ENCODE assay signal across 15 mouse cellular contexts in the genomic region with DNA sequence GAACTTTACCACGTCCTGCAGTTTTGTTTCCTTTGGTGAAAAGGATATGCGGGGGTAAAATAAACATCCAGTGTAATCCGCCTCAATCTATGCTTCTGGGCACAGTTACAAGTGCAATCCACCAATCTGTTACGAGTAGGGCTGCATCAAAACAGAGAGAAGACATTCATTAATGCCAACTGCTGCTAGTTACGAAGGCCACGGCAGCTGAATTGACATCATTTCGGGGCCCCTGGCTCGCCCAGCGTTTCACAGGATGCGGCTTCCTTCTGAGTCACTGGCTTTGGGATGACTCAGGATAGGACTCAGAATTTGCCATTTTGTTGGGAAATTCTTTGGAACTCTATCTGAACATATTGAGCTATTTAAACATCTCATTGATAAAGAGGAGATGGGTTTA. TPM values are rescaled to one million over a fixed set of nuclear protein-coding genes. Genes with fewer than 3 reads are reported as not detected.
DNase-seq lines count a peak whose midpoint lies in the region; ATAC-seq and TF ChIP-seq lines count a peak whose summit lies in the region.
"Had no signal": no experiment of that assay in that cellular context is flagged by ENCODE, and none has a peak within 500 bp of the region (broad histone marks: within the 10 kb centered on the region; RNA-seq: fewer than 3 reads in every experiment).

No protein-coding gene starts in this region.

- TF ChIP-seq POLR2A in brain, embryonic 14.5 days (IDR thresholded peaks at IDR 0.05; ENCODE audit: borderline replicate concordance, extremely low read depth, insufficient read depth, insufficient read length, poor library complexity, severe bottlenecking), result no peak

- intact Hi-C loops in left cerebral cortex, postnatal 14 days (cut with DNase I), result no loop called here

- peak; percentile 35 for DNase-seq in forebrain, postnatal 0 days
- DNase-seq in forebrain, embryonic 10.5 days (ENCODE audit: extremely low spot score, low spot score), result no peak
- peak; percentile 76 for DNase-seq in 3T3-L1 (ENCODE audit: low read depth, low spot score)
- DNase-seq in brain, embryonic 14.5 days (ENCODE audit: low read depth), result peak; percentile 55
- DNase-seq in left cerebral cortex, postnatal 14 days (ENCODE audit: low spot score in 2 of 2), result peak; percentile 16 to 27
- DNase-seq in ovary, adult 18-20 months (ENCODE audit: low spot score), result no peak
- DNase-seq in cerebellum, postnatal 10 days, result no peak
- DNase-seq: thymus, postnatal 4 days had no signal

- no peaks in the 10 kb centered on the region for H3K4me1 ChIP-seq in forebrain, postnatal 0 days (ENCODE audit: insufficient read depth)
- peaks cover 24% of the 10 kb centered on the region for H3K4me1 ChIP-seq in forebrain, embryonic 10.5 days

- WGBS in forebrain, postnatal 0 days, result 35% methylated on average over 10 of the region's 10 CpGs
- WGBS in forebrain, embryonic 10.5 days, result 83% methylated on average over 10 of the region's 10 CpGs

- no peak overlapping the region for H3K27ac ChIP-seq in forebrain, postnatal 0 days (ENCODE audit: low read depth, low read length)
- no peak overlapping the region for H3K27ac ChIP-seq in forebrain, embryonic 10.5 days
- H3K27ac ChIP-seq: liver, embryonic 15.5 days had no signal

- no peaks in the 10 kb centered on the region for H3K36me3 ChIP-seq in forebrain, postnatal 0 days (ENCODE audit: insufficient read depth)
- no peaks in the 10 kb centered on the region for H3K36me3 ChIP-seq in forebrain, embryonic 10.5 days (replicated peaks)
- H3K36me3 ChIP-seq: liver, embryonic 15.5 days had no signal

- H3K27me3 ChIP-seq in forebrain, postnatal 0 days (ENCODE audit: insufficient read depth, low read length), result no peaks in the 10 kb centered on the region; the same call in 1 of the 2 replicates
- H3K27me3 ChIP-seq in forebrain, embryonic 10.5 days (ENCODE audit: poor library complexity, severe bottlenecking), result peaks cover 38% of the 10 kb centered on the region

- H3K4me2 ChIP-seq in forebrain, postnatal 0 days (ENCODE audit: low read depth), result peak overlapping the region; percentile 62
- H3K4me2 ChIP-seq: heart, embryonic 11.5 days; liver, embryonic 15.5 days had no signal

- no peaks in the 10 kb centered on the region for H3K9me3 ChIP-seq in forebrain, postnatal 0 days (ENCODE audit: low read length)
- no peaks in the 10 kb centered on the region for H3K9me3 ChIP-seq in forebrain, embryonic 10.5 days
- H3K9me3 ChIP-seq: liver, embryonic 15.5 days had no signal

- TF ChIP-seq CTCF in forebrain, postnatal 0 days (IDR thresholded peaks at IDR 0.05; ENCODE audit: low read depth), result no peak
- TF ChIP-seq CTCF in brain, embryonic 14.5 days (IDR thresholded peaks at IDR 0.05; ENCODE audit: borderline replicate concordance, extremely low read depth, insufficient read depth, insufficient read length), result no peak

- no peak for ATAC-seq in forebrain, postnatal 0 days
- ATAC-seq in granulocyte monocyte progenitor cell, adult 5-6 weeks (replicated peaks; ENCODE audit: poor library complexity, severe bottlenecking), result no peak
- ATAC-seq: CD4-positive, CD25-positive, alpha-beta regulatory T cell, adult 4 months; inflammation-experienced regulatory T-cells, adult 6 months had no signal

- peak overlapping the region; percentile 49 for H3K4me3 ChIP-seq in forebrain, postnatal 0 days (ENCODE audit: low read depth, low read length)
- H3K4me3 ChIP-seq in forebrain, embryonic 10.5 days, result no peak overlapping the region
- H3K4me3 ChIP-seq: liver, embryonic 15.5 days had no signal

- peak overlapping the region; percentile 22; the same call in 1 of the 2 replicates for H3K9ac ChIP-seq in forebrain, postnatal 0 days
- H3K9ac ChIP-seq: liver, embryonic 15.5 days had no signal

RNA-seq across cellular contexts. Expression of a gene that starts 4.8 kb away (rescaled TPM):
- total RNA-seq in forebrain, postnatal 0 days (2014; rRNA removed), result 134 and 138 TPM in 2 replicates
- polyA plus RNA-seq in forebrain, postnatal 0 days (2015; fragmentation: Nextera tagmentation; extraction: Ambion mirVana), result 62.0 and 62.9 TPM in 2 replicates
- 1.7 and 2.2 TPM in 2 replicates for polyA plus RNA-seq in forebrain, embryonic 10.5 days (2016; fragmentation: Nextera tagmentation; extraction: Ambion mirVana)
- polyA plus RNA-seq in brain, embryonic 14.5 days (2012; rRNA removed), result 20.1 and 33.0 TPM in 2 replicates
- 10 to 100 TPM; 71.4 to 79.2 TPM for total RNA-seq in left cerebral cortex, postnatal 14 days (2021)
- total RNA-seq in granulocyte monocyte progenitor cell, adult 5-6 weeks (2014; fragmentation: Nextera tagmentation), result not detected in 2 replicates
- total RNA-seq in granulocyte monocyte progenitor cell, adult 5-6 weeks (2017), result not detected in 2 replicates
- total RNA-seq: megakaryocyte, adult 5-6 weeks had no signal
- polyA plus RNA-seq: CD4-positive, CD25-positive, alpha-beta regulatory T cell, adult 4 months; inflammation-experienced regulatory T-cells, adult 6 months; large intestine, adult 2 months had no signal

Comparison
In these comparisons a context has a peak if more than half of its experiments do, and no peak if none do; other contexts are left out.
1. DNase-seq: peak in forebrain, postnatal 0 days (single experiment), 3T3-L1 (single experiment), brain, embryonic 14.5 days (single experiment) and left cerebral cortex, postnatal 14 days (2 of 2); none in forebrain, embryonic 10.5 days (single experiment), ovary, adult 18-20 months (single experiment) and cerebellum, postnatal 10 days (0 of 2).
2. RNA of a gene that starts 4.8 kb away (total RNA-seq): 134 to 138 TPM in forebrain, postnatal 0 days and 71.4 to 79.2 TPM in left cerebral cortex, postnatal 14 days; not detected in granulocyte monocyte progenitor cell, adult 5-6 weeks; every median in the first group is over 10 times any median in the second.